7 mouse cellular contexts compared by ENCODE assay signal in genomic region chr3:90446389-90447122, GRCm38 (mm10). TPM values are rescaled to one million over a fixed set of nuclear protein-coding genes. Genes with fewer than 3 reads are reported as not detected.
A peak's percentile ranks its signal among the peaks of the same experiment; 100 is the strongest.
DNase-seq lines count a peak whose midpoint lies in the region.

No protein-coding gene starts in this region.

- intact Hi-C loops in left cerebral cortex, postnatal 4 days (cut with DNase I) = no loop called here

- H3K36me3 ChIP-seq in embryonic facial prominence, embryonic 10.5 days (replicated peaks) = no peaks in the 10 kb centered on the region
- H3K36me3 ChIP-seq in midbrain, embryonic 10.5 days = no peaks in the 10 kb centered on the region

- under 1% methylated on average over 17 of the region's 17 CpGs for WGBS in embryonic facial prominence, embryonic 10.5 days
- WGBS in midbrain, embryonic 10.5 days = 0% methylated on average over 17 of the region's 17 CpGs

- DNase-seq in adrenal gland, postnatal 25 days = peak; percentile 82
- peak; percentile 92 for DNase-seq in embryonic facial prominence, embryonic 10.5 days (ENCODE audit: low spot score)
- peak; percentile 92 to 97 for DNase-seq in heart, adult 18-20 months
- peak; percentile 93 for DNase-seq in kidney, adult 11 months
- DNase-seq in left cerebral cortex, postnatal 4 days = peak; percentile 87
- peak; percentile 87 for DNase-seq in midbrain, embryonic 10.5 days (ENCODE audit: low spot score)
- DNase-seq in spleen, postnatal 10 days (ENCODE audit: low spot score in 2 of 2) = peak; percentile 18 to 56

- H3K9me3 ChIP-seq in embryonic facial prominence, embryonic 10.5 days = no peaks in the 10 kb centered on the region
- H3K9me3 ChIP-seq in midbrain, embryonic 10.5 days (replicated peaks) = no peaks in the 10 kb centered on the region

- peaks cover 38% of the 10 kb centered on the region for H3K4me1 ChIP-seq in embryonic facial prominence, embryonic 10.5 days
- peaks cover 40% of the 10 kb centered on the region for H3K4me1 ChIP-seq in midbrain, embryonic 10.5 days

- H3K27ac ChIP-seq in embryonic facial prominence, embryonic 10.5 days (replicated peaks) = peak overlapping the region; percentile 94
- H3K27ac ChIP-seq in midbrain, embryonic 10.5 days (replicated peaks) = peak overlapping the region; percentile 92

- H3K4me3 ChIP-seq in embryonic facial prominence, embryonic 10.5 days = peak overlapping the region; percentile 54
- peak overlapping the region; percentile 51 for H3K4me3 ChIP-seq in midbrain, embryonic 10.5 days

- H3K27me3 ChIP-seq in embryonic facial prominence, embryonic 10.5 days (replicated peaks; ENCODE audit: low read depth, poor library complexity, severe bottlenecking) = no peaks in the 10 kb centered on the region
- H3K27me3 ChIP-seq in midbrain, embryonic 10.5 days (ENCODE audit: low read depth, poor library complexity, severe bottlenecking) = peaks cover 4% of the 10 kb centered on the region; the same call in 1 of the 2 replicates

RNA-seq across cellular contexts. Expression of gene Ints3, which starts 13.1 kb away (rescaled TPM):
- 91.2 and 92.3 TPM in 2 replicates for total RNA-seq in adrenal gland, postnatal 25 days (2021)
- 42.8 and 46.3 TPM in 2 replicates for polyA plus RNA-seq in embryonic facial prominence, embryonic 10.5 days (2016; fragmentation: Nextera tagmentation; extraction: Ambion mirVana)
- total RNA-seq in heart, adult 18-20 months (2021) = 10 to 100 TPM; 24.6 TPM
- total RNA-seq in left cerebral cortex, postnatal 4 days (2021) = 10 to 100 TPM; 71.0 to 73.8 TPM
- 36.2 and 36.9 TPM in 2 replicates for polyA plus RNA-seq in midbrain, embryonic 10.5 days (2016; fragmentation: Nextera tagmentation; extraction: Ambion mirVana)

RNA-seq across cellular contexts. Expression of gene Npr1, which starts 19.1 kb away (rescaled TPM):
- total RNA-seq in adrenal gland, postnatal 25 days (2021) = 224 and 269 TPM in 2 replicates
- polyA plus RNA-seq in embryonic facial prominence, embryonic 10.5 days (2016; fragmentation: Nextera tagmentation; extraction: Ambion mirVana) = 2.0 and 3.3 TPM in 2 replicates
- 10 to 100 TPM; 16.2 to 16.8 TPM for total RNA-seq in heart, adult 18-20 months (2021)
- total RNA-seq in left cerebral cortex, postnatal 4 days (2021) = 1 to 10 TPM; 3.1 to 3.8 TPM
- 2.9 and 3.3 TPM in 2 replicates for polyA plus RNA-seq in midbrain, embryonic 10.5 days (2016; fragmentation: Nextera tagmentation; extraction: Ambion mirVana)

RNA-seq across cellular contexts. Expression of gene Ilf2, which starts 29.4 kb away (rescaled TPM):
- 65.6 and 65.7 TPM in 2 replicates for total RNA-seq in adrenal gland, postnatal 25 days (2021)
- 356 and 367 TPM in 2 replicates for polyA plus RNA-seq in embryonic facial prominence, embryonic 10.5 days (2016; fragmentation: Nextera tagmentation; extraction: Ambion mirVana)
- 10 to 100 TPM; 29.3 to 30.1 TPM for total RNA-seq in heart, adult 18-20 months (2021)
- total RNA-seq in left cerebral cortex, postnatal 4 days (2021) = 100 to 1,000 TPM; 155 to 161 TPM
- polyA plus RNA-seq in midbrain, embryonic 10.5 days (2016; fragmentation: Nextera tagmentation; extraction: Ambion mirVana) = 343 and 346 TPM in 2 replicates

RNA-seq across cellular contexts. Expression of gene Snapin, which starts 44.3 kb away (rescaled TPM):
- 67.2 and 74.0 TPM in 2 replicates for total RNA-seq in adrenal gland, postnatal 25 days (2021)
- polyA plus RNA-seq in embryonic facial prominence, embryonic 10.5 days (2016; fragmentation: Nextera tagmentation; extraction: Ambion mirVana) = 55.5 and 57.2 TPM in 2 replicates
- 10 to 100 TPM; 62.0 to 70.7 TPM for total RNA-seq in heart, adult 18-20 months (2021)
- total RNA-seq in left cerebral cortex, postnatal 4 days (2021) = 10 to 100 TPM; 35.4 to 37.2 TPM
- 65.5 and 75.1 TPM in 2 replicates for polyA plus RNA-seq in midbrain, embryonic 10.5 days (2016; fragmentation: Nextera tagmentation; extraction: Ambion mirVana)

RNA-seq across cellular contexts. Expression of gene Slc27a3, which starts 56.8 kb away (rescaled TPM):
- 130 and 146 TPM in 2 replicates for total RNA-seq in adrenal gland, postnatal 25 days (2021)
- polyA plus RNA-seq in embryonic facial prominence, embryonic 10.5 days (2016; fragmentation: Nextera tagmentation; extraction: Ambion mirVana) = 29.4 and 33.9 TPM in 2 replicates
- total RNA-seq in heart, adult 18-20 months (2021) = under 1 TPM; 0.50 to 0.62 TPM
- 10 to 100 TPM; 25.8 to 26.3 TPM for total RNA-seq in left cerebral cortex, postnatal 4 days (2021)
- 16.4 and 20.1 TPM in 2 replicates for polyA plus RNA-seq in midbrain, embryonic 10.5 days (2016; fragmentation: Nextera tagmentation; extraction: Ambion mirVana)

Comparison
In these comparisons a context has a peak if more than half of its experiments do, and no peak if none do; other contexts are left out.
1. Peak in every context shown above with its lines: DNase-seq, H3K4me3 ChIP-seq and H3K27ac ChIP-seq.
2. DNase-seq: peak in every context shown above with its lines; median percentile 94 in heart, adult 18-20 months; 93 in kidney, adult 11 months; 92 in embryonic facial prominence, embryonic 10.5 days; 87 in left cerebral cortex, postnatal 4 days; 87 in midbrain, embryonic 10.5 days; 82 in adrenal gland, postnatal 25 days; 37 in spleen, postnatal 10 days.
3. RNA of gene Npr1, which starts 19.1 kb away (total RNA-seq): 224 to 269 TPM in adrenal gland, postnatal 25 days; 16.2 to 16.8 TPM in heart, adult 18-20 months and 3.1 to 3.8 TPM in left cerebral cortex, postnatal 4 days; every median in the first group is over 10 times any median in the second.